Mouse (Mus musculus) central nervous system, embryonic 18 days (tissue): ENCODE results near the gene Zfp282. TPM values are rescaled to one million over a fixed set of nuclear protein-coding genes. Genes with fewer than 3 reads are reported as not detected.

Source experiments
- polyA plus RNA-seq: library from polyadenylated mRNA; depleted of rRNA; stranded (reverse); fragments of >200 nt; gene quantifications from 2 replicates; pipeline ENCODE4 v1.2.3, GENCODE M21; 2012; rRNA removed

Gene Zfp282
- polyA plus RNA-seq = 24.2 and 24.9 TPM in 2 replicates

DNA sequence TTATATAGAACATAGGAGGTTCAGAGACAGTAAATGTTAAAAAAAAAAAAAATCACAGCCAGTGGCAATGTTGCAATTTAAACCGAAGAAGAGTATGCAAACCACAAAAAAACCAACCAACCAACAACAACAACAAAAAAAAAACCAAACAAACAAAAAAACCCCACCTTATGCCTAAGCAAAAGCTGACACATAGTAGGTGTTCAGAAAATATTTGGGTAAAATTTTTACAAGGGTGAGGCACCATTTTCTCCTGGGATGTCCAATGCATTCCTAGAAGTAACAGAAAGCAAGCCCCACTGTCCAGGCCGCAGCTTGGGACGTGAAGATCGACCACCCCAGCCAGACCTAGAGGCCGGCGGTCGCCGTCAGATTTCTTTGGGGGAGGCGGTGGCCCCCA is at the start of gene Zfp282:
Zfp282 (plus strand) TSS at position 147 of the 400 bp plus-strand sequence.

GRCm38 (mm10) chr6:47830104-47831078 is 46.6 kb upstream of the Zfp282 start, which contains the start of gene Zfp786:
Gene Zfp786 (minus strand): TSS chr6:47830867.

DNA sequence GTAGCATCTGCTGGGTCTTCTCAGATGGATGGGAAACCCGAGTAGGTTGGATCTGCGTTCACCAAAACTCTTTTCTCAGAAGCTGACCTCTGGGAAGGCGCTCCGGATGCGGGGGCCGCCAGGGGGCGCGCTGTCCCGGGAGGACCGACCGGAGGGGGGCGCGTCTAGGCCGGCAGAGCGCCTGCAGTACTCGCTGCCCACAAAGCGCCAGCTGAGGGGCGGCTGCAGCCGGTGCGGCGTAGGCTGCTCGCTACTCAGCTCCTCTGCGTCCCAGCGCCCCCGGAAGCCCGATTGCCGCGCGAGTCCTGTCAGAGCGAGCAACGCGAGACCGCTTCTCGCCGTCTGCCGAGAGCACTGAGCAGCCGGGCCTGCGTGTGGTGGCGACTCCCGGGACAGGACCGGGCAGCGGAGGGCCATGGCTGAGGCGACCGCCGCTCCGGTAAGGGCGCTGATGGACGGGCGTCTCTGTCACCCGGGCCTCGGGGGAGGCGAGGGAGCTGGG is 41.5 kb upstream of the Zfp282 start, which contains the start of gene Zfp398:
Zfp398 (plus strand) TSS at position 180 of the 502 bp plus-strand sequence.

DNA sequence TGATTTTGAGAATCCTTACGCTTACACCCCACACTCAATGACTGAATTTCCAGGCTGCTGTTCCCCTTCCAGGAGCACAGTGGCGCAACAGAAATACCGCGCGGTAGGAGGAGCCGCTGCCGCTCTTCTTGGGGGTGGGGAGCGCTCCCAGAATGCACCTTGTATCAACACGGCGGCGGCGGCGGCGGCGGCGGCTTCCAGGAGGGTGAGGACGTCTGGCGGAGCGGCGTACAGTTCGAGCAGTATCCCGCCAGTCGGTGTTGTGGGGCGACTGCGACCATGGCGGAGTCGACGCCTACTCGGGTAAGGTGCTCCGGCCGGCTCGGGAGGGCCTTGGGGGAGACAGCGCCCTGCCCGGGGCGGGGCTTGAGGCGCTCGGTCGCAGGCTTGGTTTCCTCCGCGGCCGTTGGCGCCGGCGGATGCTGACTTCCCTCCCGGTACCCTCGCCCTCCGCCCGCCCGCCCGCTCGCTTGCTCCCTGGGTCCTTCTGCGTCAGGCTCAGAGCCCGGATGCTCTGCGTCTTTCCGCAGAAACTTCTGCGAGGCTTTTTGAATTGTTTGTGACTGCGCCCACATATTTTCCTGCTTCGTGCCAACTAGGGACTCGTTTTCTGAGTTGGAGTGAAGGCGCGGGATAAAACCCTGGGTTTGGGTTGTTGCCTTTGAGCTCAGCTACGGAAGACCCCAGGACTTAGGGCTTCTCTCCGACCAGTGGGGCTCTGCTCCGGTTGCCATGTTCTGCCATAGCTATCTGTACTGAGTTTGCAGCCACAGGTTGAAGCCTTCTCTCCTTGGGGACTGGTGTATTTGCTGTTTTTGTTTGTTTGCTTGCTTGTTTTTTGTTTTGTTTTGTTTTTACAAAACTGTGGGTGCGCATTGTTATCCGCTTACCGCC is 43.7 kb downstream of the Zfp282 start, which contains the start of gene Zfp212:
Zfp212 (plus strand) TSS at position 30 of the 894 bp plus-strand sequence.

DNA sequence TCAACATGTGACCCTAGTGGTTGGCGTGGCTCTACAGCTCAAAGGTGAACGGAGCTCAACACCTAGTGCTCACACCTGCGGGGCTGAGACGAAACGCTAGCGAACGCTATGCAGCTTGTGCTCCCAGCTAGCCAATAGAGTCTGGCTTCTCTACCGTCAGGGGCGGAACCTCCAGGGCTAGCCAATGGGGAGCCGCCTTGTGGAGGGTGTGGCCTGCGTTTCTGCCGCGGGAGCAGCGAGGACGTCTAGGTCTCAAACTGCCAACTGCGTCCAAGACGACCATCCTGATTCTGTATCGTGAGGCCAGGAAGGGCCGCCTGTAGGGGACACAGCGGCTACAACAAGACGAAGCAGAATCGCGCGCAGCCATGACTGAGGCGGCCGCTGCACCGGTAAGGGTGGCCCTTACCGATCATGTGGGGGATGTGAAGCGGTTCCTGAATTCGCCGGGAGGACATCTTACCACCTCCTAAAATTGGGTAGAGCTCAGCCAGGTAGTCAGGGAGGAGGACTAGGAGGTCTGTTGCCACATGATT is 76.3 kb downstream of the Zfp282 start, which contains the start of gene Zfp956:
Zfp956 (plus strand) TSS at position 200 of the 536 bp plus-strand sequence.

Other genes with a start within 250 kb of the Zfp282 start
- gene Pdia4, start 63.8 kb upstream of the Zfp282 start, polyA plus RNA-seq = 54.4 and 58.7 TPM in 2 replicates
- gene Zfp786, start 46.3 kb upstream of the Zfp282 start, polyA plus RNA-seq = 6.7 and 6.9 TPM in 2 replicates
- gene Zfp398, start 41.5 kb upstream of the Zfp282 start, polyA plus RNA-seq = 16.7 and 18.3 TPM in 2 replicates
- gene Zfp212, start 43.3 kb downstream of the Zfp282 start, polyA plus RNA-seq = 17.8 and 19.0 TPM in 2 replicates
- 36.8 and 39.4 TPM in 2 replicates for gene Zfp956, start 76.2 kb downstream of the Zfp282 start, polyA plus RNA-seq
- gene Zfp777, start 171.7 kb downstream of the Zfp282 start, polyA plus RNA-seq = 14.1 and 17.4 TPM in 2 replicates
- gene Zfp746, start 209.4 kb downstream of the Zfp282 start, polyA plus RNA-seq = 30.4 and 32.1 TPM in 2 replicates